In genomic region chr9:45917041-45917934, GRCm38 (mm10) we compare ENCODE assay signal across 9 mouse cellular contexts. TPM values are rescaled to one million over a fixed set of nuclear protein-coding genes. Genes with fewer than 3 reads are reported as not detected.
DNase-seq lines count a peak whose midpoint lies in the region; ATAC-seq and TF ChIP-seq lines count a peak whose summit lies in the region.
"Had no signal": no experiment of that assay in that cellular context is flagged by ENCODE, and none has a peak within 500 bp of the region (broad histone marks: within the 10 kb centered on the region; RNA-seq: fewer than 3 reads in every experiment).

No protein-coding gene starts in this region.

- no peaks in the 10 kb centered on the region for H3K27me3 ChIP-seq in midbrain, postnatal 0 days (ENCODE audit: insufficient read depth, low read length)
- H3K27me3 ChIP-seq: neural tube, embryonic 12.5 days had no signal

- peak; percentile 58 to 61 for DNase-seq in cerebellum, postnatal 14 days
- DNase-seq in cerebellum, adult 11-12 months, result no peak
- peak; percentile 32 for DNase-seq in 3T3-L1 (ENCODE audit: low read depth, low spot score)
- DNase-seq in gastrocnemius, adult 8-10 months (ENCODE audit: low spot score in 2 of 2), result peak; percentile 41 to 63
- peak; percentile 79 to 87 for DNase-seq in kidney, postnatal 25 days
- peak; percentile 95 for DNase-seq in midbrain, postnatal 0 days (ENCODE audit: low spot score)

- 71% methylated on average over 5 of the region's 5 CpGs for WGBS in midbrain, postnatal 0 days

- H3K4me3 ChIP-seq in midbrain, postnatal 0 days (ENCODE audit: low read depth, low read length), result no peak overlapping the region
- H3K4me3 ChIP-seq: neural tube, embryonic 12.5 days had no signal

- peak; percentile 74 for ATAC-seq in midbrain, postnatal 0 days (ENCODE audit: low FRiP score)
- ATAC-seq in erythroblast, adult 5-6 weeks (replicated peaks; ENCODE audit: low FRiP score, poor library complexity, severe bottlenecking), result no peak
- ATAC-seq in megakaryocyte, adult 5-6 weeks (ENCODE audit: poor library complexity, severe bottlenecking), result no peak

- no peaks in the 10 kb centered on the region for H3K9me3 ChIP-seq in midbrain, postnatal 0 days (ENCODE audit: low read length)
- H3K9me3 ChIP-seq: neural tube, embryonic 12.5 days had no signal

- H3K4me1 ChIP-seq in midbrain, postnatal 0 days (ENCODE audit: insufficient read depth, low read length), result no peaks in the 10 kb centered on the region
- H3K4me1 ChIP-seq: neural tube, embryonic 12.5 days had no signal

- peaks cover 83% of the 10 kb centered on the region for H3K36me3 ChIP-seq in midbrain, postnatal 0 days (ENCODE audit: insufficient read depth, low read length)

- no peak overlapping the region; the same call in 1 of the 2 replicates for H3K27ac ChIP-seq in midbrain, postnatal 0 days (ENCODE audit: low read depth, low read length)
- H3K27ac ChIP-seq: neural tube, embryonic 12.5 days had no signal

- no peak for TF ChIP-seq CTCF in midbrain, postnatal 0 days (IDR thresholded peaks at IDR 0.05)

- no peak overlapping the region for H3K9ac ChIP-seq in midbrain, postnatal 0 days (replicated peaks; ENCODE audit: low read length, poor library complexity, severe bottlenecking)
- H3K9ac ChIP-seq: neural tube, embryonic 12.5 days had no signal

- no peak overlapping the region for H3K4me2 ChIP-seq in midbrain, postnatal 0 days (ENCODE audit: low read depth, low read length, poor library complexity, severe bottlenecking)
- H3K4me2 ChIP-seq: neural tube, embryonic 12.5 days had no signal

RNA-seq across cellular contexts. Expression of gene Rnf214, which starts 10.6 kb away (rescaled TPM):
- total RNA-seq in gastrocnemius, adult 8-10 months (2022), result 10 to 100 TPM; 23.7 to 28.9 (median 25.5) TPM
- 51.4 and 53.4 TPM in 2 replicates for total RNA-seq in midbrain, postnatal 0 days (2014; rRNA removed)
- polyA plus RNA-seq in midbrain, postnatal 0 days (2015; fragmentation: Nextera tagmentation; extraction: Ambion mirVana), result 70.5 and 84.6 TPM in 2 replicates
- 7.3 and 17.3 TPM in 2 replicates for total RNA-seq in erythroblast, adult 5-6 weeks (2015; ENCODE audit: low replicate concordance)
- 17.3 and 22.4 TPM in 2 replicates for total RNA-seq in erythroblast, adult 5-6 weeks (2017; ENCODE audit: low replicate concordance)
- total RNA-seq in megakaryocyte, adult 5-6 weeks (2015), result 19.6 and 23.3 TPM in 2 replicates
- total RNA-seq in megakaryocyte, adult 5-6 weeks (2017), result 32.5 and 34.0 TPM in 2 replicates

RNA-seq across cellular contexts. Expression of gene Pcsk7, which starts 11.0 kb away (rescaled TPM):
- 10 to 100 TPM in 2 of 4 experiments, 1 to 10 TPM in 2; 7.9 to 14.1 (median 10.7) TPM for total RNA-seq in gastrocnemius, adult 8-10 months (2022)
- total RNA-seq in midbrain, postnatal 0 days (2014; rRNA removed), result 23.2 and 46.8 TPM in 2 replicates
- 18.2 and 20.2 TPM in 2 replicates for polyA plus RNA-seq in midbrain, postnatal 0 days (2015; fragmentation: Nextera tagmentation; extraction: Ambion mirVana)
- total RNA-seq in erythroblast, adult 5-6 weeks (2015; ENCODE audit: low replicate concordance), result 5.9 and 9.6 TPM in 2 replicates
- total RNA-seq in erythroblast, adult 5-6 weeks (2017; ENCODE audit: low replicate concordance), result 8.6 and 11.8 TPM in 2 replicates
- 12.1 and 15.4 TPM in 2 replicates for total RNA-seq in megakaryocyte, adult 5-6 weeks (2015)
- 22.5 and 34.8 TPM in 2 replicates for total RNA-seq in megakaryocyte, adult 5-6 weeks (2017)

RNA-seq across cellular contexts. Expression of gene Tagln, which starts 18.6 kb away (rescaled TPM):
- 10 to 100 TPM; 28.4 to 54.2 (median 31.7) TPM for total RNA-seq in gastrocnemius, adult 8-10 months (2022)
- 5.2 and 5.3 TPM in 2 replicates for total RNA-seq in midbrain, postnatal 0 days (2014; rRNA removed)
- 4.2 and 5.2 TPM in 2 replicates for polyA plus RNA-seq in midbrain, postnatal 0 days (2015; fragmentation: Nextera tagmentation; extraction: Ambion mirVana)
- 1.5 TPM in 1 of 2 replicates, not detected in the other for total RNA-seq in erythroblast, adult 5-6 weeks (2015; ENCODE audit: low replicate concordance)
- total RNA-seq in erythroblast, adult 5-6 weeks (2017; ENCODE audit: low replicate concordance), result 3.1 TPM in 1 of 2 replicates, not detected in the other
- total RNA-seq in megakaryocyte, adult 5-6 weeks (2015), result 0.13 and 0.32 TPM in 2 replicates
- 0.40 TPM in 1 of 2 replicates, not detected in the other for total RNA-seq in megakaryocyte, adult 5-6 weeks (2017)

RNA-seq across cellular contexts. Expression of gene Sidt2, which starts 37.8 kb away (rescaled TPM):
- 10 to 100 TPM; 64.4 to 70.3 (median 67.4) TPM for total RNA-seq in gastrocnemius, adult 8-10 months (2022)
- total RNA-seq in midbrain, postnatal 0 days (2014; rRNA removed), result 107 and 115 TPM in 2 replicates
- polyA plus RNA-seq in midbrain, postnatal 0 days (2015; fragmentation: Nextera tagmentation; extraction: Ambion mirVana), result 46.7 and 50.8 TPM in 2 replicates
- total RNA-seq in erythroblast, adult 5-6 weeks (2015; ENCODE audit: low replicate concordance), result 57.8 and 62.9 TPM in 2 replicates
- total RNA-seq in erythroblast, adult 5-6 weeks (2017; ENCODE audit: low replicate concordance), result 111 and 174 TPM in 2 replicates
- total RNA-seq in megakaryocyte, adult 5-6 weeks (2015), result 57.3 and 71.0 TPM in 2 replicates
- total RNA-seq in megakaryocyte, adult 5-6 weeks (2017), result 41.4 and 51.9 TPM in 2 replicates
